Mouse (Mus musculus): Measurements from ENCODE around the gene Wdsub1. TPM values are rescaled to one million over a fixed set of nuclear protein-coding genes. Genes with fewer than 3 reads are reported as not detected.

Wdsub1 gene
- total RNA-seq, 1 experiment from 2014 or later: 12.1 TPM

DNA sequence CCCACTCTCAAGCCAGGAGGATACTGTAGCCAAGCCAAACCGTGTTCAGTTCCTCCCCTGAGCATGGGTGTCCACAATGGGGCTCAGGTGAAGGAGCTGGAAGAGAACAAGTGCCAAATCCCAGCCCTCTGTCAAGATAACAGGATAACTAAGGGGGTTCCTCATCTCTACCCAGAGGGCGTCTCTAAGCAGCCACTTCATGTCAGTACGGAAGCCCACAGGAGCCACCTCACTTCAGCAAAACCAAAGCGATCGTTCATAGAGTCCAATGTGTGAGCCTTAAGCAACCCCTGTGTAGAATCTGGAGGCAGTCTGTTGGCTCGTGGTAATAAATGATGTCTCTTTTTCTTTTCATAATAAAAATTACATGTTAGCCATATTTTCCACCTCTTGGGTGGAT, 38.5 kb downstream of the Wdsub1 start:
- ATAC-seq (replicated peaks; ENCODE audit: insufficient number of reproducible peaks, low FRiP score, low TSS enrichment, poor library complexity, severe bottlenecking): no peak

DNA sequence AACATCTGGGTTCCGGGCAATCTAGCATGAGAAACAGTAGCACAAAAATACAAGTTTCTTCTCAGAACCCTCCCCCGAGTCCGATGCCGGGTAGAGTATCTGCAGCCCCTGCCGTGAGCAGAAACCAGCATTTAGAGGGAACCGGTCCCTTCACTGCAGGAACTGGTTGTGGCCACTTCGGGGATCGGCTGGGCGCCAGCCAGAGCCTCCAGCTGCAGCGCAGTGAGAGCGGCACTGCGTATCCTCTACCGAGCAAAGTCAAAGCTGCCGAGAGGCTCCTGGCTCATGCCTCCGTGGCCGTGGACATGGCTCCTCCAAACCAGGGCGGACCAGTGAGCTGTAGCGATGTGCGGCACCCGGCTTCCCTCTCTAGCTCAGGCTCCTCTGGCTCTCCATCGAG, 39.2 kb downstream of the Wdsub1 start:
- ATAC-seq (replicated peaks; ENCODE audit: insufficient number of reproducible peaks, low FRiP score, low TSS enrichment, poor library complexity, severe bottlenecking): no peak

GRCm38 (mm10) chr2:59842556-59843008, 39.8 kb downstream of the Wdsub1 start:
- ATAC-seq (replicated peaks; ENCODE audit: insufficient number of reproducible peaks, low FRiP score, low TSS enrichment, poor library complexity, severe bottlenecking): no peak

- no peak for ATAC-seq (replicated peaks; ENCODE audit: insufficient number of reproducible peaks, low FRiP score, low TSS enrichment, poor library complexity, severe bottlenecking)
Measured at GRCm38 (mm10) chr2:59841944-59842343, 40.4 kb downstream of the Wdsub1 start.

- ATAC-seq (replicated peaks; ENCODE audit: insufficient number of reproducible peaks, low FRiP score, low TSS enrichment, poor library complexity, severe bottlenecking): no peak
Measured at GRCm38 (mm10) chr2:59841189-59841939, 41.0 kb downstream of the Wdsub1 start.

- no peak for ATAC-seq (replicated peaks; ENCODE audit: insufficient number of reproducible peaks, low FRiP score, low TSS enrichment, poor library complexity, severe bottlenecking)
Measured at GRCm38 (mm10) chr2:59840191-59840590, 42.2 kb downstream of the Wdsub1 start.

- no peak for ATAC-seq (replicated peaks; ENCODE audit: insufficient number of reproducible peaks, low FRiP score, low TSS enrichment, poor library complexity, severe bottlenecking)
Measured at GRCm38 (mm10) chr2:59839755-59840154, 42.6 kb downstream of the Wdsub1 start.

GRCm38 (mm10) chr2:59838825-59839224, 43.6 kb downstream of the Wdsub1 start:
- ATAC-seq (replicated peaks; ENCODE audit: insufficient number of reproducible peaks, low FRiP score, low TSS enrichment, poor library complexity, severe bottlenecking): no peak

DNA sequence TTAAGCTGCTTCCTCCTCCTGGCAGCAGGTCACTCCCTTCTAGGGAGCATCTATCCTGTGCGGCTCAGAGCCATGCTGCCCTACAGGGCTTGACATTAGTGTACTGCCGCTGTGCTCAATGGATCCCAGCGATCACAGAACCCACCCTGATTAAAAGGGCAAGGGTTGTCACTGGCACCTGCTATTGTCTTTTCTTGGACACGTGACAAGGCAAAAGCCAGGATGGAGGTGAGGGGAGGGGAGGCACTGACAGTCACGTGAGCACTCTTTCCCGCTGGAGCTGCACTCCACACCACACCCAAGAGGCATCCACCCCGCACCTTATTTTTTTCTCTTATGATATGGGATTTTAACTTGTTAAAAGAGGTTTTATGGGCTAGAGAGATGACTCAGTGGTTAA, 50.6 kb downstream of the Wdsub1 start:
- ATAC-seq (replicated peaks; ENCODE audit: insufficient number of reproducible peaks, low FRiP score, low TSS enrichment, poor library complexity, severe bottlenecking): no peak

DNA sequence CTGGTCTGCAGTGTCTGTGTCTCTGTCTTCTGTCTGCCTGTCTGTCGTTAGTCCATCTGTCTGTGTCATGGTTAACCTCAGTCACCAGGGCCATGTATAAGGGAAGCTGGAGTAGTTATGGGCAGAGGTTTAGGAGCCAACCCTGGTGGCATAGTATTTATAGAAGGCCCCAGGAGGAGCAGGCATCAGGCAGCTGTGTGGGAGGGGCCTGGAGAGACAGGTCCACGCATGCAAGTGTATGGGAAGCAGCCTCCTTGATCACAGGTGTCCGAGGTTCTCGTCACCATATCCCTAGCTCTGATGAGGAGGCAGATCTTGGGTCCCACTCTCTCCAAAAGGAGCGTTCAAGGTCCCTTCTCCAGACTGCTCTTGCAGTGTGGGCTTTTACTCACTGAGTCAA, 51.5 kb downstream of the Wdsub1 start:
- ATAC-seq (replicated peaks; ENCODE audit: insufficient number of reproducible peaks, low FRiP score, low TSS enrichment, poor library complexity, severe bottlenecking): no peak

DNA sequence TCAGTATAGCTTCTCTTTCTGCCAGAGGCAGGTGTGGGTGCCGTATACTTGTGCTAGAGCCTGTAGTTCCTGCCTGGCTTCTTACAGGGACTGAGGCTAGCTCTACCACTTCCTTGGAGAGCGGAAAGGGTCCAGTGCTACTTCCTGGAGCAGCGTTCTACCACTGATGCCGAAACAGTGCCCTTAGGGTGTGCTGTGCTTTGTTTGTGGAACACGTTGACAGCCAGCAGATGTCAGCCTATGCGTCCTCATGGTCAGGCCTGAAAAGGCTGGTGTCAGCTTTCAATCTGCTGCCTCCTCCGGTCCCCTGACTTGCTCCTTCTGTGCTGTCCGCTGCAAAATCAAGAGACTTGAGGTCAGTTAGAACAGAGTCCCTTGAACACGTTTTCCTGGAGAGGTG, 52.2 kb downstream of the Wdsub1 start:
- ATAC-seq (replicated peaks; ENCODE audit: insufficient number of reproducible peaks, low FRiP score, low TSS enrichment, poor library complexity, severe bottlenecking): no peak

- no peak for ATAC-seq (replicated peaks; ENCODE audit: insufficient number of reproducible peaks, low FRiP score, low TSS enrichment, poor library complexity, severe bottlenecking)
Measured at GRCm38 (mm10) chr2:59829718-59830117, 52.7 kb downstream of the Wdsub1 start.

- no peak for ATAC-seq (replicated peaks; ENCODE audit: insufficient number of reproducible peaks, low FRiP score, low TSS enrichment, poor library complexity, severe bottlenecking)
Measured at GRCm38 (mm10) chr2:59828777-59829508, 53.4 kb downstream of the Wdsub1 start.

GRCm38 (mm10) chr2:59828103-59828655, 54.2 kb downstream of the Wdsub1 start:
- ATAC-seq (replicated peaks; ENCODE audit: insufficient number of reproducible peaks, low FRiP score, low TSS enrichment, poor library complexity, severe bottlenecking): no peak

- ATAC-seq (replicated peaks; ENCODE audit: insufficient number of reproducible peaks, low FRiP score, low TSS enrichment, poor library complexity, severe bottlenecking): no peak
Measured at GRCm38 (mm10) chr2:59825380-59825779, 57.0 kb downstream of the Wdsub1 start.

- no peak for ATAC-seq (replicated peaks; ENCODE audit: insufficient number of reproducible peaks, low FRiP score, low TSS enrichment, poor library complexity, severe bottlenecking)
Measured at GRCm38 (mm10) chr2:59824289-59824688, 58.1 kb downstream of the Wdsub1 start.

DNA sequence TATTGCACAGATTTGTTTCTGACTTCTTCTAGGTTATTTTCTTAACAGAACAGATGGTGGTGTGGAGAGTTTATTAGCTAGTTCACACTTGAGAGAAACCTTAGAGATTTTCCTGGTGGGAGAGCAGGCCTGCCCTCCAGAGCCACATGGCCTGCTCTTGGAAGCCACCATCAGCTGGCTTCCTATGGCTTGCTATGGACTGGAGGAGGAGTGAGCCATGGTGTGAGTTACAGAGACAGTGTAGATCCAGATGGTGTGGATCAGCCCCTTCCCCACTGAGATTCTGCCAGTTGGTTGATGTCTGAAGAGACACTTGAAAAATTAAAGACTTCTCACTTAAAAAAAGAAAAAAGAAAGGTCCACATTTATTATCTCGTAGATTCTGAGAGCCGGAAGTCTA, 61.3 kb downstream of the Wdsub1 start:
- no peak for ATAC-seq (replicated peaks; ENCODE audit: insufficient number of reproducible peaks, low FRiP score, low TSS enrichment, poor library complexity, severe bottlenecking)

DNA sequence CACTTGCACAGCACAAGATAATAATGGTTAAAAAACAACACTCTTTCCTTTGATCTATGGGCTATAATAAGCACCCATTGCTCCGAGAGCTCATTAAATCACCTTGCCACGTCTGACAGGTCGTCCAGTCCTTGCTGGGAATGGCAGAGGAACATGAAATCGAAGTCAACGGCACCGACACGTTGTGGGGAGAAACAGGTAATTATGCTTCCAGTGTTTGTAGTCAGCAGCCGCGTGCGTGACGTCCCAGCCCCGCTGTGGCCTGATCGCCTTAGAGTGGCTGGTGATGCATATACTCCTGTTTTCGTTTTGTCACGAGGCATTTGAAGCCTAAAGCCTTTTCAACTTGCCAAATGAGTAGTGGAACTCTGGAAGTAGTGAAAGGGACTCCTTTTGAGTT, 62.3 kb downstream of the Wdsub1 start:
- no peak for ATAC-seq (replicated peaks; ENCODE audit: insufficient number of reproducible peaks, low FRiP score, low TSS enrichment, poor library complexity, severe bottlenecking)

DNA sequence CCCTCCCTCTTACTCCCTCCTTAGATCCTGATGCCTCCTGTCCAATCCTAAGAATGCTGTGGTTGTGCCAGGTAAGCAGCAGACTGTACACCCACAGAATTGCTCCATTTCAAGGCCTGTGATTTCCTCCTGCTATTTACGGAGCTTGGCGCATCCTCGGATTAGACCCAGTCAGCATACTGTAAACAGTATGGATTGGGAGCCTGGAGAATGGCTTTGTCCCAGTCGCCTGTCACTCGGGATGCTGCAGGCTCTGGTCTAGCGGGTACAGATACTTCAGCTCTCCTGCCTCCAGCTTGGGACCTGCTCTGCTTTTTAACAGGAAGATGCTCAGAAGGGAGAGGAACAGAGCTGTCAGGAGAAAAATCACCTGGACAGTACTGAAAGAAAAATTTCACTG, 63.0 kb downstream of the Wdsub1 start:
- ATAC-seq (replicated peaks; ENCODE audit: insufficient number of reproducible peaks, low FRiP score, low TSS enrichment, poor library complexity, severe bottlenecking): no peak

DNA sequence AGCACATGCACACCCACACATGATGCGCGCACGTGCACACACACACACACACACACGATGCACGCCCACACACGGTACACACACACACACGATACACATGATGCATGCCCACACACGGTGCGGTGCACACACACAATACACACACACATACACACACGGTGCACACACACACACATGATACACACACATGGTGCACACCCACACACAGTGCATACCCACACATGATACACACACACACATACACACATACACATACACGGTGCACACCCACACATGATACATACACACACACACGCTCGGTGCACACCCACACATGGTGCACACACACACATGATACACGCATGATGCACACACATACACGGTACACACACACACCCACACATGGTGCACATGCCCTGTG, 63.7 kb downstream of the Wdsub1 start:
- ATAC-seq (replicated peaks; ENCODE audit: insufficient number of reproducible peaks, low FRiP score, low TSS enrichment, poor library complexity, severe bottlenecking): peak; percentile 28; the same call in 1 of the 2 replicates
